Mouse (Mus musculus): ENCODE results near the gene Ap1ar. TPM values are rescaled to one million over a fixed set of nuclear protein-coding genes. Genes with fewer than 3 reads are reported as not detected.

Gene Ap1ar
- total RNA-seq, 2 experiments from 2014 or later: 85.0 to 87.2 TPM

DNA sequence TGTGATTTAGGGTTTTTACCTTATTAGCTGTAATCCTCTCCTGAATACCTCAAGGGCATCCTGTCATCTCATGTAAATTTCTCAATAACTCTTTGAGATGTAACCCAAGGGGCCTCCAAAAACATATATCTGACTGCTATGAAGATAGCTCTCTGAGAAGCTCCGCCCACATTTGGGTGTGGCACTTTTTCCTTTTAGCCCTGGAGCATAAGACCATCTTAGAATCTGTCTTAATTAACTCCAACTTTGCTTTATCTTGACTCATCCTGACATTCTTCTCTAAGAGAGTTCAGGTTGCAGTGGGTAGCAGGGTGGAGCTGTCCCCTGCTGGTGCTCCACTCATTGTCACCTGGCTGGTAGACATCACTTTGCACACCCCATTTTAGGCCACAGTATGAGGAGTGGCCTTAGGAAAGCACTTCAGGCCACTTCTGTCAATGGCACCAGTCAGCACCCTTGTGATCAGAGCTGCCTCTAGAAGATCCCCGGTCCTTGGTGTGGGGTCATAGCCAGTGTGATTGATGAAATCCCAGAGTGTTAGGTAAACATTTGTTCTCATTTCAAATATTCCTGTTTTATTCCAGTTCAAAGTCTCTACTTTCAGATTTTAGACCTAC is 6.1 kb upstream of the Ap1ar start:
- DNase-seq: no peak
- intact Hi-C loops (cut with DNase I): no loop called here

DNA sequence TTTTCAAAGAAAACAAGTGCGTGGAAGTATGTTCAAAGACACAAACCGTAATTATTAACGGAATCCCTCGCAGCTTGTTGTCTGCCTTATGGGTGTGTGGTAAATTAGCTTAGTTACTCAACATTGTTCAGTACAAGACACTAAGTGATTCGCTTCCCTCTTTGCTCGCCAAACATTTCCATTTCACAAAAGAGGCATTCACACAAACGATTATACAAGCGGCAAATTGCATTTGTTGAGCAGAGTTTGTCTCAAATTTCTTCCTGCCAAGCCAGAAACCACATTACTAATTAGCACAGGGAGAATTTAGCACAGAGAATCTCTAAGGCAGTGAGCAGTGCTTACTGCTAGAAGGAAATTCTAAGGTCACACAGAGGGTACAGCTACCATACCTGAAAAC is 4.6 kb upstream of the Ap1ar start:
- no peak for DNase-seq
- intact Hi-C loops (cut with DNase I): no loop called here

DNA sequence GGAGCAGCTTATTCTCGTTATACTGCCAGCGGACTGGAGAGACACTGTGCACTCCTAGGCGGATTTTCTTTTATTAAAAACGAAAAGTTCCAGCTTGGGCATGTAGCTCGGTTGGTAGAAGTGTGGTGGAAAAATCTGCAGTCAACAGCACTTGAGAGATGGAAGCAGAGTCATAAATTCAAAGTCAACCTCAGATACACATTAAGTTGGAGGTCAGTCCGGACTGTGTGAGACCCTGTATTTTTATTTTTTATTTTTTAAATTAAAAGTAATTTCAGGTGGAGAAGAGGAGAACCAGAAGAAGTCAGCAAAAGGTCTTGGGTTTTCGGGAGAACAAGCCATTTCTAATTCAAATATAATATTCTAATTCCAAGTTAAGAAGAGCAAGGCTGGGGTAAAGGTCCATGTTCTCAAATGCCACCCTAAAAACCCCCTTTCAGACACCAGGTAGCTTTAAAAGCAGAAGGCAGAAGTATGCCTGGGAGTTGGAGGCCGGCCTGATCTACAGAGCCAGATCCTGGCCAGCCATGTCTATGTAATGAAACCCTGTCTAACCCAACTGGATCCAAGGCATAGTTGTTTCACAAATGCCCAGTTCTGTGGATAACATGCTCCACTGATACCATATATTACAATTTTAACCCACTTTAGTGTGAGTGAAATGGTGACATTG is 785 bp upstream of the Ap1ar start:
- intact Hi-C loops (cut with DNase I): no loop called here

DNA sequence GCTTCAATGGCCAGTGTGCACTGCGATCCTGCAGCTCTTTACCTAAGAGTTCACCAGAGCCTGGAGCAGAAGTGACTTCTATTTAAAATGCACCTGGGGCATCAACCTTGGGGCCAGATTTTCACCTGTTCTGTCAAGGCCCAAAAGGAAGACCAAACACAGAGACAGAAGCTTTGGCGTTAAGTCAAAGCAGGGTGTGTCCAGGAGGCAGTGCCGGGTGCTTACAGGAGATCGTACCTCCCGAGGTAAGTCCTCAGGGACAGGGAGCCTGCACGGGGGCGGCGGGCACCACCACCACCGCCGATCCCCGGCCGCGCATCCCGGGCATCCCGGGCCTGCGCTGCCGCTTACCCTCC is 547 bp downstream of the Ap1ar start:
- intact Hi-C loops (cut with DNase I): no loop called here
- DNase-seq: no peak

More for the DNA sequence above, 785 bp upstream of the Ap1ar start:
- no peak for DNase-seq

DNA sequence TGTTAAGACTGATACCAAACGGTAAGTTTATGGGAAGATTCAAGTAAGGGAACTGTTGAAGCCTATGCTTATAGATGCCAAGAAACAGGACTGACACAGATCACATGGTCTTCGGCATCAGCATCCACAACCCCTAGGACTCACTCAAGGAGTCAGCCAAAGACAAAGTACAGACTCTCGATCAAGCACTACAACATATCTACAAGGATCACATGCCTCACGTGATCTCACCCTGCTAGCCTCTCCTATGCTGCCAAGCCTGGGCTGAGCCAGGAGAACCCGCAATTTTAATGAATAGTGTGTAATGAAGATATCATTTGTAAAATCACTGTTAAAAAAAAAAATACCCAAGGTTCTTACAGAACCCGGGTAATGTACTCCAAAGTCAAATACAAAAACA is 1.7 kb downstream of the Ap1ar start:
- DNase-seq: no peak
- intact Hi-C loops (cut with DNase I): no loop called here

DNA sequence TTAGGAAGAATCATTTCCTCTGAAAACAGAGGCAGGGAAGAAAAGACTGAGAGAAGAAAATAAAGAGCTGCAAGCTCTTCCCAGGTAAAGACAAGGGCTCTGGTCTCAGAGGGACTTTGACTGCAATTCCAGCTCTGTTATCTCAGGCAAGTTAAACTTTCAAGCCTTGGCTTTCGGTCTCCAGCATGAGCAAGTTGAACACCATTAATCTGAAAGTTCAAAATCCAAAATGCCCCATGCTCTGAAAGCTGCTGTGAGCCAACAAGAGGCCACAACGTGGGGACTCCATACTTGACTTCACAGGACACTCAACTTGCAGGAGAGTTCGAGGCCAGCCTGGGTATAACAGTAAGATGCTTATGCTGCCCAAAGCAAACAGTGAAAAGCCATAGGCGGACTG is 3.3 kb downstream of the Ap1ar start:
- DNase-seq: no peak
- intact Hi-C loops (cut with DNase I): no loop called here

DNA sequence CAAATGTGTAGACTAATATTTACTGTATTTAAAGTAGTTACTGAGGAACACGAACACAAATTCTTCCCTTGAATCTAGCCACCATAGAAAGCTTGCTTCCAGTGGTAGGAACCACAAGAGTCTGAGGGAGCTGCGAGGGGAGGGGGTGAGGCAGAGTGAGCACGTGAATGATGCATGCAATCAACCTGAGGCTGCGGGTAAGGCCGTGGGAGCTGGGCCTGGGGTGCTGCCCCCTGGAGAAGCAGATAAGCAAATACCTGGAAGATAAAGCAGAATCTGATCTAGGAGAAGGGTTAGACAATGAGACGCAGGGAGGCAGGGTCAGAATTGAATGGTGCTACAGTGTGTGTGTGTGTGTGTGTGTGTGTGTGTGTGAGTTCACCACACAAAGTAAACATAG is 6.2 kb downstream of the Ap1ar start:
- intact Hi-C loops (cut with DNase I): no loop called here
- no peak for DNase-seq

DNA sequence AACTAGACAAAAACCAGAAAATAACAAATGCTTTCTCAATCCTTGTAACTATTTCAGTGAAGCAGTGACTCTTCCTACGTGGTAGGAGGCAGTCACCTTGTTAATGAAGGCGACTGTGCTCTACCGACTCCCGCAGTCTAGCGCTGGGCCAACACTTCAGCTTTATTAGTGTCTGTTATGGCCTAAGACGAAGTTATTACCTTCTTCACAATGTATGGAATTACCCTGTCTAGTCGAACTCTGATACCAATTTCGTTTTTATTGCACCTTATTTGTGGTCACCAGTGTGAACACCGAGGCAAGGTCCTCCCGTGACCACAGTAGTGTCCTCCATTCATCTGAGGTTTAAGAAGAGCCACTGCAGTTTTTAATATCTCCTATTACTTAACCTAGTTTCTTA is 7.1 kb downstream of the Ap1ar start:
- intact Hi-C loops (cut with DNase I): no loop called here

DNA sequence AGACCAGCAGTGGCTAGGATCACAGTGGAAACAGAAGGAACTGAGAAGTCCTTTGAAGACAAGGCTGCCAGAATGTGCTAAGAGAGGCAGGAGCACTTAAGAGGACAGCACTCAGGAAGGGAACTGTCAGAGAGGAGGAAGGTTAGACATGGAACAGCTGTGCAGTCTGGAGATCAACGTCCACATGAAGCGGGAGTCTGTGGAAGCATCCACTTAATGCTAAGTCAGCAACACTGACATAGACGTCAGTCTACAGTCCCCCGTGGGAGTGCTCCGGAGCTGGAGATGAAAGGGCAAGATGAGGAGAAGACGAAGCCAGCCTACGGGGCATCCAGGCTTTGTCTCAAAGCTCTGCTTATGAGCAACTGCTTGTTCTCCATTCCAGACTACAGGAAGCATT is 10.2 kb downstream of the Ap1ar start:
- no peak for DNase-seq
- intact Hi-C loops (cut with DNase I): no loop called here

More for the DNA sequence above, 7.1 kb downstream of the Ap1ar start:
- DNase-seq: no peak

DNA sequence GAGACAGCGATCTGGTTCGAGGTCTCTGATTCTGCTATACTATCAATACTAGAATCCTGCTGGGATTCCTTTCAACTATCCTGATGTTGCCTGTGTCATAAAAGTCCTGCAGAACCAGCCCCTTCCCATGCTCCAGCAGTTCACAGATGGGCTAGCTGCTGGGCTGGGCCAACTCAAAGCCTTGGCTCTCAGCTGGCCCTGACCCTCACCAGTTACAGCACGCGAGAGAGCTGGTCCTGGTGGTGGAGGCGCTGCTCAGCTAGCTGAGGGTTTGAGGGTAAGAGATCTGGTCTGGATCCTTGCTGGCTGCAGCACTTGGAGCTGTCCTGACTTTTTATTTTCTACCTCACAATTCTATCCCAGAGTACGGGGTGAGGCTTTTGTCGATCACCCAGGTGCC is 10.8 kb downstream of the Ap1ar start:
- no peak for DNase-seq
- intact Hi-C loops (cut with DNase I): no loop called here

DNA sequence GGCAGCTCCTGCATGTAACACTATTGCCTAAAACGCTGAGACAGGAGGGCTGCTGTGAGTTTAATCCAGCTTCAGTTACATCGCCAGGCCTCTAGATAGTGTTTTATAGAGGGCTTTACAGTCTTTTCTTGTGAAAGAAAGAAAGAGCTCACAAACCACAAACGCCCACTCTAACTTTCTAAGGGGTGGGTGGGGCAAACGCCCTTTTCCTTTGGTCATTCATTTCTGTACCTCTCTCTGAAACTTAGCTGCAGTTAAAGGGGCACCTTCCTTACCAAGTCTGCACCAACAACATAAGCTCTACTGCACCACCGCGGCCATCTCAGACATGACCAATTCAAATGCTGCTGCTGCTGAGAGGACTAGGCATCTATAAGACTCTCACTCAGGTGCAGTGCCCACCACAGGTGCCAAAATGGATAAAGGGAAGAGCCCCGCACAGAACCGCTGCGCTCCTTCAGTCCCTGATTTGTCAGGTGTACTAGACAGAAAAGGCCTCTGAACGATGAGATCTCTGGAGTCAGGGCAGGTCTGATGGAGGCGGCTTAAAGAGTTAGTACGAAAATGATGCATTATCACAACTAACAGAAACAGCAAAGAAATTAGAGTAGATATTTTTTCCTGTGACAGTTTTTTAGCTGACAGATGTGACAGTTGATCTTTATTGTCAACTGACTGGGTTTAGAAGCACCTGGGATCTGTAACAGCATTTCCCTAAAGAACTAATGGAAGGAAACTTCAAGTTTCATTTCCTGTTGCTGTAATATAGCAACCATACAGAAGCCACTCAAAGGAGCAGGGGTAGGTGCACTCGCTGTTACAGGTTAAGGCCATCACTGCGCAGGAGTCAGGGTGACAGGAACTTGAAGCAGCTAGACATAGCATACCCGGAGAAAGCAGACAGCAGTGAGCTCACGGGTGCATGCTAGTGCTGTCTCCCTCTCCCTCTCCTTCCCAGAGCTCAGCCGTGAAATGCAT is 13.1 kb downstream of the Ap1ar start:
- intact Hi-C loops (cut with DNase I): no loop called here
- DNase-seq: no peak

DNA sequence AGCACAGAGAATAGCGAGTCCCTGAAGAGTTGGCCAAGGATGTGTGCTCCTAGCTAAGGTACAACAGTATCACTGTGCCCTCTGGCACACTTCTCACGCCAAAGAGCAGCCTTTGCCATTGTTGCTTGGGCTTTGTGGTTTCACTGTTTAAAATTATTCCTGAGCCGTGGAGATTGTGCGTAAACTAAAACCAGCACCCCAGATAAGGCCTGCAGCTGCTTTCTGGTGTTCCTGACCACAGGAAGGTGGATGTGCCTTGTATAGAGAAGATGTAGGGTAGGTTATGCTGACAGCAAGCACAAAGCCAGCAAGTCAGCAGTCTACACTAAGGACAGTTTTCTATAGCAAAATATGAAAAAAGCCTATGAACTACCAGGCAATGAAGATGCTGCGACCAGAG is 16.1 kb downstream of the Ap1ar start:
- intact Hi-C loops (cut with DNase I): no loop called here
- no peak for DNase-seq

DNA sequence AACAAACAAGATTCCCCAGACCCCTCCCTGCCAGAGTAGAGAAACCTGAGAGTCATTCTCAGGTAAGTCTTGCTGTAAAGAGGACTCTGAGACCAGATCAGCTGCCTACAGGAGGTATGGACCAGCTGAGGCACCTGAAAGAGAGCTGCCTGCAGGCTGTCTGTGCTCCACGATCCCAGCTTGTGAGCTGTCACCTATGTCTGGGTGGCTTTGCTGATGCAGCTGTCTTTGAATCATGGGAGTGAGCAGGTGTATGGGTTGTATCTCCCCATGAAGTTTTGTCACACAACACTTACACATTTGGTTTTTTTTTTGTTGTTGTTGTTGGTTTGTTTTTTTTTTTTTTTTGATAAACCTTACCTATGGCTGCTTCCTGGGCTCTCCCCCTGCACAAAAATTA is 16.9 kb downstream of the Ap1ar start:
- no peak for DNase-seq
- intact Hi-C loops (cut with DNase I): no loop called here

DNA sequence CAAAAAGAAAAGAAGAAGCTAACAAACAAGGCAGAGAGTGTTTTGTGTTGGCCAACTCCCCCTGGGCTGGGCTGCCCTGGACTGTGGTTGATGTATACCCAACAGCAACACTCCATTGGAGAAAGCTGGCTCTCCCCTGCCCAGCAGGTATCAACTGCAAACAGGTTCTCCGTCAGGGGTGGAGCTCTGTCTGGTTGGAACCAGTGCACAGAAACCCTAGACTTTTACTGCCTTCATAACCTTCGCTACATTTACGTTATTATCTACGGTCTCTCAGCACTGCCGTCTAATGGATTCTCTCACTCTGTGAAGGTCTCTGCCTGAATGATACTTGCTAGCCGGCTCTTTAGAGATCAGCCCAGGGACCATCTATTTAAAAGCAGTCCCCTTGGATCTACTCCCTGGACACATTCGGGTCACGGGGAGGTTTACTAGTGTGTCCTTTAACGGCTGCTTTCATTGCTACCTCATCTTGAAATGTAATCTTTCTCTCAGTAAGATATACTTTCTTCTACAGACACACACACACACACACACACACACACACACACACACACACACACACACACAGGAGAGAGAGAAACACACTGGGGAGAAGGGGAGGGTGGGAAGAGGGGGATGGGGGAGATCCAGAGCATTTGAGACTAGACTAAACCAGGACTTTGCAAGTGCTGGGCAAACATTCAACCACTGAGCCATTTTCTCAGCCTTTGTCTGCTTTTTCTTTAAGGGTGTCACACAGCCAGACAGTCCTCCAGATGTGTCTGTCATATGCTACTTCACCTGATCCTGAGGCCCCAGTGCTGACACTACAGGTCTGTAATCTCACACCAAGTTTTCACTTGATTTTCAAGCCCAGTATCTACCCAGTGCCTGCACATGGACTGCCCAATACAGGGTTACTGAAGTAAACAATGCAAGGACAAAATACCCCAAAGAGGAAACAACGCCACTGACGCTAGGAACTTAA is 18.3 kb downstream of the Ap1ar start:
- no peak for DNase-seq
- intact Hi-C loops (cut with DNase I): no loop called here

DNA sequence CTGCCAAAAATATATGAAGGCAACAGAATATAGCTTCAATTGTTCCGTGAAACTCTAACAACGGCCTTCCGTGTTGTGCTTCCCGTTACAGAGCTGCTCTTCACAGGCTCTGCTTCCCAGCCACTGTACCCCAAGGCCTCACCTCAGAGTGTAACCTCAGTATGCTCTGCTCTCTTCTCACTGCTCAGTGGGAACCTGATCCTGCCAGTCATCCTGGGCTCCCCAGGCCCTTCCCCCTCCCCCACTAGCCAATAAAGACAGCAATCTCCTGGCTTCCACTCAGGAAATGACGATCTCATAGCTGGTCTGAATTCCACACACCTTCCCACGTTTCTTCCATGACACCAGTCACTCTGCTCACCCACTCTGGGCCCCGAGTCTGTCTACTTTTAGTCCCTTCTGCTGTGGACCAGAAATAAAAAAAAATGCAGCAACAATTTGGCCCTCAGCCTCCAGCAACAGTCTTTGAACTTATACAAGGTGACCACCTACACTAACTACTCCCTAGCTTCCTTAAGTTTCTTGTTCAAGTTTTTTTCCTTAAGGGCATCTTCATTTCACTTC is 20.1 kb downstream of the Ap1ar start:
- intact Hi-C loops (cut with DNase I): no loop called here
- DNase-seq: no peak

DNA sequence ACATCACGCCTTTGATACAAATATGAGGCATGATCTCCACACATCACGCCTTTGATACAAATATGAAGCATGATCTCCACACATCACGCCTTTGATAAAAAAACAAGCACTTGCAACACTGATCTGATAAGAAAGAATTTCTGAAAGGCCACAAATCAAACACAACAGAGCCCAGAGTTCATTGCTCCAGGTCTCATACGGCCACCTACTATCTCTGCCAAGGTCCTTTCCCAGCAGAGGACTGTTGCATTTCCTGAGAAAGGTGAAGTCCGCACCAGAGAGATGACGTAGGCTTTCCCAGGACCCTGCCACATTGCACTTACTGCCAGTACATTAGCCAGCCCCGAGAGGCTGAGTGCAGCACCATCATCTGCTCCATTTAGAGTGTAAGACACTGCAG is 28.2 kb downstream of the Ap1ar start:
- intact Hi-C loops (cut with DNase I): no loop called here
- no peak for DNase-seq

DNA sequence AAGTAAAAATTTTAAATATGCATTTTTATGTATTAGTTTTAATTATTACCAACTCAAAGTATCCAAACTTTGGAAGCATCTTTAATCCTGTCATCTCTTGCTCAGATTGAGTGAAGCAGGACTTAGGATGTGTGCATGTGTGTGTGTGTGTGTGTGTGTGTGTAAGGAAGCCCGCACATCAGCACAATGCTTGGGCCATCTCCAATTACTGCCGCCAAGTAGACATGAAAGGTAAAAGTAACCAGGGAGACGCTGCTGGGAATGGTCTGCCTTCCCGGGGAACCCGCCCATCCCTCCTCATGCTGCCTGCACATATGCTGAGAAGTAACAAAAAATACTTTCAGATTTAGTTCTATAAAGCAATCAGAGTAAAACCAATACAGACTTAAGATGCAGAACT is 29.5 kb downstream of the Ap1ar start:
- intact Hi-C loops (cut with DNase I): no loop called here
- DNase-seq: no peak

DNA sequence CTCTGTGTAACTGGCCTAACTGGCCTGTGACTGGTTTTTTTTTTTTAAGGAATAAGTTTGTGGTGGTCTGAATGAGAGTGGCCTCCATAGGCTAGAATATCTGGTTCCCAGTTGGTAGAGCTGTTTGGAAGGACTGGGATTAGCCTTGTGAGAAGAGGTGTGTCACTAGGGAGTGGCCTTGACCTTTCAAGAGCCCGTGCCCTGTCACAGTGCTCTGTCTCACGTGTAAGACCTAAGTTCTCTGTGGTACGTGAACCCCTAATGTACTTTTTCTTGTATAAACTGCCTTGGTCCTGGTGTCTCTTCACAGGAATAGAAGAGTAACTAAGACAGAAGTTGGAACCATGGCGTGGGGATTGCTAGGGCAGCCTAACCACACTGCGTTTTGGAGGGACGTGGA is 31.3 kb downstream of the Ap1ar start:
- intact Hi-C loops (cut with DNase I): no loop called here
- no peak for DNase-seq

DNA sequence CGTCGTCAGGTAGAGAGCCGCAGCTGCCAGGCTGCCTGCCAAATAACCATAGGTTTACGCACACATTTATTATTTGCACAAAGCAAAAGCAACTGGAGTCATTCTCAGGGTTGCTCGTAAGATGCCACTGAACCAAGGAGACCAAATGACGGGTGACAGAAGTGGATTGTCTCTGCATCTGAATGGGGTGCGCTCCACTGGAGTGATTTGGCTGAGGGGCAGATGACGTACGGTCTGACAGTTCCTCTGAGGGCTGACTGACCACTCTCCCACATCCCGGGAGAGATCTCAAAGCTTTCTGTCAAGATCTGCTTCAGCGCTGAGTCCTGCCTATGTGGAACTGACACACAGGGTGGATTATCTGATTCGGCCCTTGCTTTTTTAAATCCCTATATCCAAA is 32.3 kb downstream of the Ap1ar start:
- no peak for DNase-seq
- intact Hi-C loops (cut with DNase I): no loop called here

DNA sequence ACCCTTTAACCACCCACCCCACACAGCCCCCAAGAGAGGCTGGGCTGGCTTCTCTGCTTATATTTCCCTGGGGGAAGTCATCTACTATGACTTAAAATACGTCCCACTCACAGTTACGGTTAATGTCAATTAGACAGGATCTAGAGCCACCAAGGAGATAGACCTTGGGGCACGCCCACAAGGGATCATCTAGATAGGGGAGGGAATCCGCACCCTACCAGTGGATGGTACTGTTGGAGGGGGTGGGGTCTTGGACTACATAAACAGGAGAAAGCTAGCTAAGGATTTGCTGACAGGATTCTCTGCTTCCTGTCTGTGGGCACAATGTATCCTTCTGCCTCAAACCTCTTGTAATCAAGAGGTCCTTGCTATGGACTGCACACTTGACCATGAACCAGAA is 32.9 kb downstream of the Ap1ar start:
- intact Hi-C loops (cut with DNase I): no loop called here
- no peak for DNase-seq
